Mouse (Mus musculus): Measurements from ENCODE around the gene Ago4.

DNA sequence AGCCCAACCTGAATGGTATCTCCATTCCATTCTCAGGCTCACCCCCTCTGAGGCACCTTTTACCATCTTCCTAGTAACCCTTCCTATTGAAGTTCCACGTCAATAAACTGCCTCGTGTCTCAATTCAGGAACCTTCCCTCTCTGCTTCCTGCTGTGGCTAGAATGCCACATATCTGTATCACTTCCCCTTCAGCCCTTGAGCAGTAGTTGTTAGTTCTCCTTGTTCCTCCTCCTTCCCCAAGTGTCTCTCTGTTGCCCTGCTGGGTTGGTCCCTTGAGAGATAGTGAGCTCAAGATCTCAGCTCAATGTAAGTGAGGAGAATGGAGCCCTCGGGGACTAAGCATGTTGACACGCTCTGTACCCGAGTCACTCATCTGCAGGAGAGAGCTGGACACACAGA, 3.6 kb upstream of the Ago4 start:
- no peak for TF ChIP-seq CTCF (IDR thresholded peaks at IDR 0.05; ENCODE audit: control insufficient read depth, insufficient read depth, insufficient replicate concordance, low read depth, low read length)
- TF ChIP-seq POLR2A (IDR thresholded peaks at IDR 0.05; ENCODE audit: control insufficient read depth, low read depth, low read length) = no peak

All from testis, adult 2 months (tissue).